Mouse (Mus musculus) c-Kit-positive CD71-positive TER-119-negative erythroid progenitor cells, embryonic 14.5 days (primary cell): ENCODE data around the gene Tgfbr3.
A peak's percentile ranks its signal among the peaks of the same experiment; 100 is the strongest.

Experiments used
- DNase-seq: peaks from one replicate; pipeline ENCODE4 v3.0.0-alpha.2; 2013; ENCODE audit warnings: low read depth

Tgfbr3 gene

DNA sequence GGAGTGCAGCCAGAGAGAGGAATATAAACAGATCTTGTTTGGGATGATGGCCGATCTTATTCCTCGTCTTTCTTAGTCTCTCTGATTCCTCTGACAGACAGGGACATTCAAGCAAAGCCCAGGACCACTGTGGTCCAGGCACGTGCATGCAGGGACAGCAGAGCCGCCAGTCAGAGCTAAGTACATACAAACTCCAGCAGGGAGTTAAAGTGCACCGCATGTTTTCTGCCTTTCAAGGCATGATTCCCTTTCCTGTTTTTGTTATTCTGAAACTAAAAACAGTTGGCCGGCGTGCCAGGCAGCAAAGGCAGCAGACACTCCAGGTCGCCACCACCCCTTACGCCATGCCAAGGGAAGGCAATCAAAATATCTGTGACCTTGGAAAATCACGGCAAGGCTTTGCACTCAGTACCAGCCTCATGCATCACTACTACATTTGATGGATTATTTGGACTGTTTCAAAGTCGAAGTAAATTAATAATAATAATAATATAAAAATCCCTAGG is 143.3 kb downstream of the Tgfbr3 start:
- DNase-seq, result no peak

DNA sequence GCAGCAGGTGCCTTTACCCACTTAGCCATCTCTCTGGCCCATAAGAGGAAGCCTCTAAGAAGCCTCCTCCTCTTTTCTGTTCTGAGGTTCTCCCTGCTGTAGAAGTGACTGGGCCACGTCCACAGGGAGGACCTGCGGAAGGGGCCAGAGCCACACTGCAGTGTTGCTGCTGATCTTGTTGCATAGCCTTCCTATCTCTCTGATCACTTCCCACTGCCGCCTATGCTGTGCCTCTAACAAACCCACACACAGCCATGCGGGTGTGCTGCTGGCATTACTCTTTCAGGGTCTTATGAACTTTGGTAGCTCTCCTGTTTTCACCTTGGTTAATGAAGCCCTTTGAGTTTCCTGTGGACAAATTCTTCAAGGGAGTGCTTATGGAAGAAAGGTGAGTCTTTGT is 144.3 kb downstream of the Tgfbr3 start:
- DNase-seq, result no peak

DNA sequence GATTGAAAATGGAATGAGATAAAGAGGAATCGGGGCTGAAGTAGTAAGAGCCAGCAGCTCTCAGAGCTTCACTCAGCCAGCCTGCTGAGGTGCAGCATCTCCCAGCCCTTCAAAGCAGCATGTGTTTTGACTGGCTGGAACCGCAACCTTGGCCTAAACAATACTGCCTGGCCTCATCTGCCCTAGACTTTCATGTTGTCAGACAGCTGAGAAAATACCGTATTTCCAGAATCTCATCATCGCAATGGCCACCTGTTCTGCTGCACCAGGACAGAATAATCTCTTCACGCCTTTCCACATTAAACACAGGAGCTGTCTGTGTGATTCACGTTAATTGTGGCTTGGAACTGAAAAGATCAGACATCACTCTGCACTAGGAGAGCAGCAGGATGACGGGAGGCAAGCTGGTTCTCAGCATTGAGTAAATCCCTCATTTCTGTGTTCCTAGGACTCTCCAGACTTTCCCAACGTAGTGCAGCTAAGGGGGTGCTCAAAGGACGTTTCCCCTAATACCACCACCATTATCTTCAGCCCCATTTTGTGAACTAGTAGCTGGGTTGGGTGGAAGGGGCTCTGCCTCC is 145.1 kb downstream of the Tgfbr3 start:
- no peak for DNase-seq

DNA sequence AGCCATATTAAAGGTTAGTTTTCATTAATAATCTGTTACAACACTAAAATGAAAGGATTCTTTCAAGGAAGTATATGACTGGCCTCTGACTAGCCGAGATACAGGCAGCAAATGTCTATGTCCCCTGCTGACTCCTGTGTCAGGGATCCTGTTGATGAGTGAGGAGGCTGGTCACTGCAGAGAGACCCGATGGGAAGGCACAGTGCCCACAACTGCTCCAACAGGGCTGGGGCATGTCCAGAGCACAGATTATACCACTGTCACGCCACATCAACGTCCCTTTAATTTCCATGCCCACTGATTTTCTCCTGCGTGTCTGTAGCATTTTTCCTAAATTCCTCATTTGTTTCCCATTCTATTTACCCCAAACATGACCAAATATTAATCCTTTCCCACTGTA is 146.0 kb downstream of the Tgfbr3 start:
- no peak for DNase-seq

DNA sequence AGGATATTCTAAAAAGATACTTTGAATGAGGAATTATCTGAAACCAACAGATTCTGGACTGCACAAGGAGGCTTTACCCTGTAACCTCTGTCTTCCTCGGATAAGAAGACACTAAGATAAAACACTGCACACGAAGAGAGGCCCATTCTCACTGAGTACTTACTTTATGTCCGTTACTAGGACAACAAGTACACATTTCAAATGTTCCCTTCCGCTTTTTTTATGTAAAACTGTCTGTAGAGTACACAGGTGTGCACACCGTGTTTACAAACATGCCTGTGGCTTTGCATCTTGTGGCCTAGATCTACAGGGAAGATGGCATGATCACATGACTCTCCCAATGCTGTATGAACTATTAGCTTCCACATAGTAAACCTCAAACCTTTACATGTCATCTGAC is 146.6 kb downstream of the Tgfbr3 start:
- peak; percentile 65 for DNase-seq

DNA sequence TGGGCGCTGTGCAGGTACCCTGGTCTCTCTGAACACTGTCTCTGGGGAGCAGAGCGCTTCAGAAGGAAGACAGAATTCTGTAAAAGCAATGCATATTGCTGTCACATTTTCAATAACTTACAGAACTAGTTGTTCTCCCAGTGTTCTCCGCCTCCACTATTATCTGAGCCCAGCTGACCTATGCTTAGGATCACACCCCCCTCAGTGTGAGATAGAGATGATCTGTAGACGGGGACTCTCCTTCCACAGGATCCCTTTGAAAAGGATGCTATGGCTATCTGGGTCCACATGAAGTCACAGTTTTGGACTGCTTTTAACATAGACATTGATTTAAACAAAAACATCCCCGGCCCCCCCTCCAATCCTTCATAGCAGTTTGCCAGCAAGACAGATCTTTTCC is 148.1 kb downstream of the Tgfbr3 start:
- DNase-seq, result no peak

DNA sequence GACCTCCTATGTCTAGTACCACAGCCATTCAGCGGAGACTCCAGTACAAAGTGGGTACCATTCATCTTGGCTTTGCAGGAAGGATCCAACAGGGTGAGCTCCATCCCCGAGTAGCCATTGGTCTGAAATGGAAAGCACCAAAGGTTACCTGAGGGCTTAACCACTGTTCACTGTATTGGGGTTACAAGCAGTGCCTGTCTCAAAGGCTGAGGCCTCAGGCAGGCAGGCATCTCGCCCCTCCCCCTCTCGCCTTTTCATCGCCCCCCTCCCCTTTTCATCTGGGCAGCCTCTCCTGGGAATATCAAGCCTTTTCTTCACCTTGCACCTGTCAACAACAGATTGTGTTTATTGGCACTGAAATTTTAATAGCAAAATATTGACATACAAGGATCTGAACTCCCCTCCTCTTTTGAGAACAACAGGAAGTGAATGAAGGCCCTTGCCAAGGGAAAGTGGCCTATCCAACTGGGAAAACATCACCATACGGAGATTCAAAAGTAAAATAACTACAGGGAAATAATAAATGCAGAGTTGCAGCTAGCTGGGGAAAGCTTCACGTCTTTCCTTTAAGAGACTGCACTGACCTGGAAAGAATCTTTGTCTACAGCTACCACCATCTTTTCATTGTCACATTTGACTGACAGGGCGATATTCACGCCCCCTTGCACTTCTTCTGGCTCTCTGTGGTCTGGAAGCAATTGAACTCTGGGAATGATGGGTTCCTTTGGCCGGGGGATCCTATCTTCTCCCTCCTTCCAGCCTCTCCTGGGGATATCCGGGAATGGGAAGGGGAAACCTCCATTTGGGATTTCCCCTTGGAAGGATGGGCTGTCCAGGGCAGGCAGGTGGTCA is 149.4 kb downstream of the Tgfbr3 start:
- DNase-seq, result no peak

DNA sequence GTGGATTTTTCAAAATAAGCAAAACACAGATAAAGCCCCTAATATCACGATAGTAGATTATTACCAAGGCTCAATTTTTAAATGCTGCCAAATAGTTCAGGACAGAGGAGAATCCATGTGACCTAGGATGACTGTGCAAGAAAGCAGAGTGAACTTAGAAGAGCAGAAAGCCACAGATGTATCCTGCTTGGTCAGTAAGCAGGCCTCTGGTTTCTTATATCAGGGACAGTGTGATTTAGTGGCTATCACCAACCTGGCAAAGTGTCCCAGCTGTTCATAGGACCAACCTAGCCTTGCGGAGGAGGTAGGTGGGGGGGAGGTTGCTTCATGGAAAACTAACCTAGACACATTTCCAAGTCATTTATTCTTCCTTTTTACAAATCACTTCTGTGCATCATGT is 156.1 kb downstream of the Tgfbr3 start:
- no peak for DNase-seq

DNA sequence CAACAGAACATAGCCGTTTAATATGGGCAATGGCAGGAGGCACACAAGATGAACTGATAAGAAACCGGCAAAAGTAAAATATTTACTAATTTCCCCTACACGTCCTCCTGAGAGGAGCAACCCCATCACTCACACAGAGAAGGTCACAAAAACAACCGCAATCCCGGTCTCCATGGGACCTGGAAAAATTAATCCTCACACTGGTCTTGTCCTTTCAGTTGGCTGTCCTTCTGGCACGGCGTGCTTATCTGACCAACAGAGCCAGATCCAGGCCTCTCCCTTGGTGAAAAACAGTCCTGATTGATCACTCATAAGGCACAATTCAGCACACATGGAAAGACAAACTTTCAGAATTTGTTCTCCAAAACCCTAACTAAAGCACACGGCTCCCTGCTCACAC is 157.2 kb downstream of the Tgfbr3 start:
- no peak for DNase-seq

DNA sequence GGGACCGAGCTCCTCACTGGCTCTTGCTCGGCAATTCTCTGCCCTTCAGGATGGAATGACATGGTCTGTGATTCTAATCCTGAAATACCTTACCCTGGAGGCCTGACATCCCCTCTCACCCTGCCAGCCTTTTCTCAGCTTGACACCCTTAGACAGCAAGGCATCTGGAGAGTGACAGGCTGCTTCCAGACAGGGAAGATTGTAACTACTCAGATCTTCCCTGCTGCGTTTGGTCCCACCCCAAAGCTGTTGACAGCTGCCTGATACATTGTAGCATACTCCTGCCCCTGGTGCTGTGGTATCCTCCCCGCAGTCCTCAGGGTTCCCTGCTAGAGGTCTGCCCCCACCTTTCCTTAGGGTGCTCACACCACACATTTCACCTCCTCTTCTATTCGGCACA is 160.1 kb downstream of the Tgfbr3 start:
- no peak for DNase-seq

DNA sequence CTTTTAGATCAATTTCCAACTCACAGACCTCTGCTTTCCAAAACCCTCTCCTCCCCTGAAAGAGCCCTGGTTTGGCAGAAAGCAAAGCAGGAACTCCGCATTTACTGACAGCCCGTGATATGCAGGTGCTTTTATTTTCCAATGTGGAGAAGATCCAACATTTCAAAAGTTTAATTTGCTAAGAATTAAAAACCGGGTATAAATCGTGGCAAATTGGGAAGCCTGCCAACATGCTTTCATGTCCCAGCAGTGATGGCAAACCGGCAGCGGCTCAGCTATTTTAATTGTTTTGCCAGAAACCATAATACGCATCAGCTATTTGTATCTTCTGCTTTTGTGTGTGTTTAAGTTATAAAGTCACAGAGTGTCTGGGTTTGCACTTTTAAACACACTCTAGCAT is 162.9 kb downstream of the Tgfbr3 start:
- DNase-seq, result no peak

DNA sequence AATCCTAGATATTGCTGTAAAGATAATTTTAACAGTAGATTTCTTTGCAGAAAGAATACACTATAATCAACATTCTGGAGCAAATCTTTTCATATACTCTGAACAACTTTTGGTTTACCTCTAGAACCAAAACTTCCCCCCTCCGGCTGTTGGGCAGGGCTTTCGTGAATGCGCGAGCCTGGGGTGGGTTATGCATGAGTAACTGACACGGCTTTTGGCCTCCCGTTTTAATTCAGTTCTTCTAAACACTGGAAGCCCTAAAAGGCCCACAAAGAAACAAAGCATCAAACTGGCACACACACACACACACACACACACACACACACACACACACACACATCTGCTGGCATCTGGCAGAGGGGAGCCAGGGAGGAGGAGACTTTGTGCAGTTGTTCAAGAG is 164.3 kb downstream of the Tgfbr3 start:
- no peak for DNase-seq

DNA sequence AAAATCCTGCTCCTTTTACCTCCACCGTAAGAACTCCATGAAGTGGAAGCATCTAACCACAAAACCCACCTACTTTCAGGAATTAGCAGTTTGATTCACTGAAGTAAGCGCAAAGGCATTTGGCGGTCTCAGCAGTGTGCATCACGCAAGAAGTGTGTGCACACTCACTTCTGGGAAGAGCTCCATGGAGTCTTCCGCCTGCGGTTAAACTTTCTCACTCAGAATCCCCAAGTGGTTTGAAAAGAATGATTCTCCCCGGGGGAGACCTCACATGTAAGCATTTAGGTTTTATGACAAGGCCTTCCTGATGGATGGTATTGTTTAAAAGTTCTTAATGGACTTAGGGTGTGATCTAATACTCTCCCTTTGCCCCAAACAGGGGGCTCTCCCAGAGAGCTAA is 164.9 kb downstream of the Tgfbr3 start:
- no peak for DNase-seq

DNA sequence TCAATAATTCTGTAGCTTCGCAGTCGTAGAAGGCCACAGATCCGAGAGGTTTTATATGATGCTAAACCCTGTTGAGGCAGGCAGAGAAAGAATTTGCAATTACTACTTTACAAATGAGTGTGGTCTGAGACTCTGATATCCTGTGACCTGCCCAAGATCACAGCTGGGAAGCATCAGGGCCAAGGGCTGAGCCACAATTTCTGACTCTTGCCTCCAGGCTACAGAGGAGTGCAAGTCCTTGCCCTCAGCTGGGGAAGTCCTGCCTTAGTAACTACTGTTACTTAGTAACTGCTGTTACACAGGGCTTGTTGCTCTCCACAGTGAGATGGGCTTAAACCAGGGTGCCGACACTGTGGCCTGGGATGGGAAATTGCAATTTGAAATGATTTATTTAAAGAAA is 166.8 kb downstream of the Tgfbr3 start:
- no peak for DNase-seq

DNA sequence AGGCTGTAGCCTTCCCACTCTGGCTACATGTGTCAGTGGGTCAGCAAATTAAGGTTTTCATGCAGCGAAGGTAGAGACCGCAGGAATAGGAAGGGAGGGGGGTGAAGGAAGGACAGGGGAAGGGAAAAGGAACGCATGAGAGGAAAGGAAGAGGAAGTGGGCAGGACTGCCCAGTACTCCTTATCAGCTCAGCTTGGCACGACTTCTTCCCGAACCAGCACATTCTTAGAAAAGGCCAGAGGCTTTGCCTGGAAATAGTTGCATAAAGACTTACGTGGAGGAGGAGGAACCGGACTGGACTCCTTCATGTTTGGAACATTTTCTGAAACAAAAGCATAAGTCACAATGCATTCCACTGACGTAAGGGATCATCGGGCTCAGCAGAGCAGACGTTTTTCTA is 168.3 kb downstream of the Tgfbr3 start:
- DNase-seq, result no peak

DNA sequence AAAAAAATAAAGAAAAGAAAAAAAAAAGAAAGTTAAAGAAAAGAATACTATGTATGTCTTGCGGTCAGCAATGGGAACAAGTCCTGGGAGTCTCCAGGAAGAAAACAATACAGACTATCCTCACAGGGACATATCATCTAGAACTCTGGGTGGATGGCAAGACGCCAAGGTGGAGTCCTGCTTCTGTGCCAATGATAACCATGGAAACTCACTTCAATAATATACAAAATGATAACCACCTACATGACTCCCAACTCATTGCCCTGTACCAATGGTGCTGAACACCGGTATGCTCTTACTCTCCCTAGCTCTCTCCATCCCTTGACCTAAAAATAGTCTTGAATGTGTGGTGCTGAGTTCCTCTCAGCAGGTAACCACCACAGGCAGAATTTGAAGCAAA is 168.8 kb downstream of the Tgfbr3 start:
- DNase-seq, result no peak

DNA sequence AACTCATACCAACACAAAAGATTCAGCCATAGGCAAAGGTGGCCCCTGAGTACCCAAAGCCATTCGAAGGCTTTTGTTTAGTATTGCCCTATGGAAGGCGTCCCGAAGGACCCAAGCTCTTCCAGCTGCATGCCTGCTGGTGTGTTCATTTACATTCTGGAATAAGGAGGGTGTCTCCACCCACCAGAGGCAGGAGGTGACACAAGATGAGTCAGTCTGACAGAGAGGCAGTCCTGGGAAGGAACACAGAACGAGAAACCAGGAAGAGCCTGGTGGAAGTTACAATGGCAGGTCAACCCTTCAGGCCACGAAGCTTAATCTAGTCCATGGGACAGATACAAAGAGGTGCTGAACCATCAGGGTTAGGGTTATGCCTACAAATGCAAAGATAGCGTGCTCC is 169.5 kb downstream of the Tgfbr3 start:
- no peak for DNase-seq

DNA sequence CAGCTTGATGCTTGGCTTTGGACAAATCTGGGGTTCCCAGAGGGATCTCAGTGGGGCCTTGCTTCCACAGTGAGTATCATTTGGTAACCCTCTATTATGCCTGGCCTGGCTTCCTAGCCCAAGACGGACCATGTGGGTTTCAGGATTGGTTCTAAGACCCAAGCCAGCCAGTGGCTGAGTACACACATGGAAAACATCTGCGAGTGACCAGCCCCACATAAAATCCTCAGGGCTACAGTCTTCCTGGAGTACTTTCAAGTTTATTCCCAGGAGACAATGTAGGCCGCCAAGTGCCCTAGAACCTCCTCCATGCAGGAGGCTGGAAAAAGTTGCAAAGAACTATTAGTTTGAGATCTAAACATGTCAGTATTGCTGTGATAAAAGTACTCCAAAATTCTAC is 172.6 kb downstream of the Tgfbr3 start:
- DNase-seq, result no peak

DNA sequence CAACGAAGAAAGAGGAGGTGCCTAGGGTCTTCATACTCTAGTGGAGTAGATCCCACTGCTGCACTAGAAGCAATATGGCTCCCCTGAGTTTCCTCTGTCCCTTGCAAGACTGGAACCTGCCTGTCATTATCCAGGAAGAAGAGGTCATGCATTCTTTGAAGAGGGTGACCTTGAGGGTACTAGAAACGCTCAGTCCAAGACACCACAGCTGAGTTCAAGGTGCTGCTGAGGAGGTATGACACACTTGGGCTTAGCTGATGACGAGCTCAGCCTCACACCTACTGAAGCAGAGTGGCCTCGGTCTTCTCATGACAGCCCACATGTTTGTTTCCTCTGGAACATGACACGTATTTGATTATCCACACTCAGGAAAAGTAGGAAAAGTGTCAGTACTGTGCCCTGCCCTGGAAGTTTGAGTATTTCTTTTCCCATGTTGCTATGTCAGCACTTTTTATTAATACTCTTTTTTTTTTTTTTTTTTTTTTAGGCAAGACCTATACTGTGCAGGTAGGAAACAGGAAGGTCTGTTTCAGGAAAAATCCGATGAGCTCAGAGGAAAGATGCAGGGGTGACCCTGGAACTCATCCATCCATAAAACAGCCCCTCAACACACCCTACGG is 176.7 kb downstream of the Tgfbr3 start:
- DNase-seq, result no peak

DNA sequence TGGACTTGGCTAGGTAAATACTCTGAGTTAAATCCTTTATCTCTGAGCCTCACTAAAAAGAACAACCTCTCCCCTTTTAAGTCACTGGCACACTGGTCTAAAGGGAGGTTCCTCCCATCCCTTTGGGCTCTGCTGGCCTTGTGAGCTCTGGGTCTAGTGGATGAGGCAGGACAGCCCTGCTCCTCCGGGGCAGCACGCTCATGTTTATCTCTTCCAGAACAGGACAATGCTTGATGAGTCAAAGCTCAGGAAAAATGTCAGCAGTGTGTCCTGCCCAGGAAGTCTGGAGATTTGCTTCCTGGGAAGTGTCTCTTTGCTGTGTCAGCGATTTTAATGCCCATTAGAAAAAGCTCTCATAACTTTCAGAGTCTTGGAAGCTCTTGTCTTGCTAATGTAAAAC is 177.6 kb downstream of the Tgfbr3 start:
- no peak for DNase-seq

DNA sequence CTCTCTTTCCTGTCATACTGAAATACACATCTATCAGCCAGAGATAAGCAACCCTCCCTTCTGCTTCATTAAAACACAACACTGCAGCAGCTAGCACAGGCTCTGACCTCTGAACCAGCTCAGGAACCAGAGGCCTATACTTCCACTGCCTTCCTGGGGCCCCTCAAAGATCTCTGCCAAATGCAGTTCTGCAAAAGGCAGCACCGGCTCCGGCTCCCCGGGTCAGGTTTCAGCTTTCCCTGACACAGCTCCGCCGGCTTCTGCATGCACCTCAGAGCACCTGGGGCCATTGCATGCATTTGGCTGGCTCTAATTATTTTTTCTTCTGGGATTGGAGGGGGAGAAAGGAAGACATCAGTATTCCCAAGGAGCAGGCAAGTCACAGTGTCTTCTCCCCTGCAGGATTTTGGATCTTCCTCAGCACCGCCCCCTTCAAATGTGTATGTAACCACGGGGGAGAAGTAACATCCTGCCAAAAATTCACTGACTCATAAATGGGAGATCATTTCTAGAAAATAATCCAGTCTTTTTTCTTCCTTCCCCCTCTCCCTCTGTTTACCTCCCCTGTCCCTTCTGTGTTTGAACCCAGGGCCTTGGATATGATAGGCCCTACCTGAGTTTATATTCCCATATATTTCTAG is 178.4 kb downstream of the Tgfbr3 start:
- DNase-seq, result no peak

DNA sequence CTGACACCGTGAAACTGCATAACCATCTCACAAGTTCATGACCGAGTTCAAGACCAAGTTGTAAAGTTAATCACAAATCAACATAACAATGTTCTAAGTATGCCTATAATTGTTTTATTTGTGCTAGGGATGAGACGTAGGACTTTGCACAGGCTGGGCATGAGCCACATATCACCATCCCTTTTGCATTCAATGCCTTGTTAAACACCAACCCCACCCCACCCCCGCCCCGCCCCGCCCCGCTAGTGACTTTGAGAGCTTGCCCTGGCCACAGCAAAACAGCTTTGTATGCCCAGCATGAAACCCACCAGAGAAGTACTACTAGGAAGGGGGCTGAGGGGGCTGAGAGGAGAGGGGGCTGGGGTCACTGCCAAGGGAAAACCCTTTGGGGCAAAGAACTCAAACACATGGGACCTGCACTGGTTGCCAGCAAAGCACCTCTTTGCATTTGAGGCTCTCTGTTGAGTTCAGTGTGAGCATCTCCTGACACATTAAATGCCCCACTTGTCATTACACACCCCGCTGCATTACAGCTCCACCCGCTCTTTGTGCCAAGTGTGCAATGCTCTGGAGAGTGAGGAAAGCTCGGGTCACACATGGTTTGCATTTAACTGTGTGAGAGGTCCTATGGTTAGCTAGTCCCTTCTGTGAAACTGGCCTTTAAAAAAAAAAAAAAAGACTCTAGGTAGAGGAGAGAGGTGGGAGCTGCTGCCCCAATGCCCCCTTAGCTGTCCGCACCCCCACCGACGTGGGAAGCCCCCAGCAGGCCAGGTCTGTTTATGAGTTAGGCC is 179.1 kb downstream of the Tgfbr3 start:
- DNase-seq, result no peak
